Mouse (Mus musculus): ENCODE measurements at regions not wholly inside any gene's neighbourhood (a gene's known extent, or its start where the extent isn't known, plus 50 kb on each side); places are given as distances from the start of the nearest gene placed in this dataset.
A peak's percentile ranks its signal among the peaks of the same experiment; 100 is the strongest.

DNA sequence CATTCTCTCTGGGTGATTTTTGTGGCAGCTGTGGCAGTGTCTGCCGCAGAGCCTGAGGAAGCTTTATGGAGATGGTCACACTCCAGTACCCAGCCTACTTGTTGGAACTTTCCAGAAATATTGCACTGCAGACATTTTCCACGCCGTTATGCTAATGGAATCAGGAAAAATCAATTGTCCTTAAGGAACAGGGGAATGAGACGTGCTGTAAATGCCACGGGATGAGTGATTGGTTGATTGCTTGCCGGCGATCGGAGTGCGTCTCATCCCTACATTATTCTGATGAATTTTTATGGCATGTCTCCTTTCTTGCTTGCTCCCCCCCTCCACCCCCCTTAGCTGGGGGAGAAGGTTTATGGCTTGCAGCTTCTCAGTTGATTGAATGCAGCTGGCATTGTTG lies 142.9 kb downstream of the Dmrta2 start:
- no peak overlapping the region for H3K27ac ChIP-seq (ENCODE audit: low read depth, low read length)
- no peak overlapping the region for H3K4me3 ChIP-seq (ENCODE audit: low read depth, low read length)
- WGBS = 34% methylated on average over 9 of the region's 9 CpGs
- no peaks in the 10 kb centered on the region for H3K4me1 ChIP-seq (replicated peaks; ENCODE audit: control insufficient read depth, insufficient read depth, low read length)
- no peaks in the 10 kb centered on the region for H3K36me3 ChIP-seq (ENCODE audit: control insufficient read depth, insufficient read depth)
- ATAC-seq = no peak
- no peak overlapping the region for H3K4me2 ChIP-seq (replicated peaks; ENCODE audit: low read depth)
- no peaks in the 10 kb centered on the region for H3K27me3 ChIP-seq (replicated peaks; ENCODE audit: control insufficient read depth, insufficient read depth, low read length)
- TF ChIP-seq CTCF (IDR thresholded peaks at IDR 0.05; ENCODE audit: low read depth) = no peak
- no peak overlapping the region for H3K9ac ChIP-seq (ENCODE audit: low read depth, low read length)
- H3K9me3 ChIP-seq (ENCODE audit: control insufficient read depth) = no peaks in the 10 kb centered on the region

- Histone ChIP-seq H3K27me3 (replicated peaks; ENCODE audit: control insufficient read depth, insufficient read depth, low read length) (no peaks in the 10 kb centered on the region), H3K4me3 (ENCODE audit: low read depth, low read length) (no peak overlapping the region), H3K4me1 (replicated peaks; ENCODE audit: control insufficient read depth, insufficient read depth, low read length) (no peaks in the 10 kb centered on the region), H3K9ac (ENCODE audit: low read depth, low read length) (no peak overlapping the region), H3K4me2 (replicated peaks; ENCODE audit: low read depth) (no peak overlapping the region), H3K27ac (ENCODE audit: low read depth, low read length) (no peak overlapping the region), H3K9me3 (ENCODE audit: control insufficient read depth) (no peaks in the 10 kb centered on the region), H3K36me3 (ENCODE audit: control insufficient read depth, insufficient read depth) (no peaks in the 10 kb centered on the region)
- no peak for ATAC-seq
- no peak for TF ChIP-seq CTCF (IDR thresholded peaks at IDR 0.05; ENCODE audit: low read depth)
- 40% methylated on average over 5 of the region's 5 CpGs for WGBS
Observed at GRCm38 (mm10) chr4:110121447-110121846, 143.6 kb downstream of the Dmrta2 start.

DNA sequence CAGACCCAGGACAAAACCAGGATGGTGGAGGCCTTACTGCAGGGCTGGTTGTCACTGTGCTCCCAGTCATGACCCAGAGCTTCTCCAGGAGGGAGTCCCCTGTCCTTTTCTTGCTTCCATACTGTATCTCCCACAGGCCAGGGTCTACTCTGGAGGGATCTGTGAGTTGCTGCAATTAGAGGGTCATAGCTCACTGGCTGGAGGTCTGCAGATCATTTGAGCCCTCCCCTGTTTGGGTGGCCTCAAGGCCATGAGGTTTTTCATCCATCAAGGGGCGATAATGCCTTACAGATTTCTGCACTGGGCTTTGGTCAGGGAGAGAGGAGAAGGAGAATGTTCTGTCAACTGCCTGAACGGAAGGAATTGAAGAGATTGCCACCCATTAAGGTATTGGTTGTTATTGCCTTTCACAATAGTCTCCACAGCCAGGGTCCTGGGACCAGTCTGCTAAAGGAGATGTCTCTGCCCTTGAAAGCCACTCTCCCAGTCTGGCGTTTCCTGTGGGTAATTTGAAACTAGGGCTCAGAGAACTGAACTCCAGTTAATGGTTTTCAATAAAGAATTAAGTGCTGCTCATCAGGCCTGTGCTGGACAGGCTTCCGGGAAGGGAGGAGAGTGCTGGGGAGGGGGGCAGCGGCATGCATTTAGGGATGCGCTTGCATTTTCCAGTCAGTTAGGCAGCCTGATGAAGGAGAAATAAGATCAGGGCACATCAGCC lies 147.4 kb downstream of the Dmrta2 start:
- no peaks in the 10 kb centered on the region for H3K4me1 ChIP-seq (replicated peaks; ENCODE audit: control insufficient read depth, insufficient read depth, low read length)
- ATAC-seq = no peak
- H3K36me3 ChIP-seq (ENCODE audit: control insufficient read depth, insufficient read depth) = no peaks in the 10 kb centered on the region
- no peak overlapping the region for H3K9ac ChIP-seq (ENCODE audit: low read depth, low read length)
- no peak for TF ChIP-seq CTCF (IDR thresholded peaks at IDR 0.05; ENCODE audit: low read depth)
- no peak overlapping the region for H3K4me3 ChIP-seq (ENCODE audit: low read depth, low read length)
- no peak overlapping the region for H3K4me2 ChIP-seq (replicated peaks; ENCODE audit: low read depth)
- WGBS = 41% methylated on average over 6 of the region's 6 CpGs
- H3K27me3 ChIP-seq (replicated peaks; ENCODE audit: control insufficient read depth, insufficient read depth, low read length) = no peaks in the 10 kb centered on the region
- no peaks in the 10 kb centered on the region for H3K9me3 ChIP-seq (ENCODE audit: control insufficient read depth)
- no peak overlapping the region for H3K27ac ChIP-seq (ENCODE audit: low read depth, low read length)

GRCm38 (mm10) chr4:110127941-110128520 lies 150.2 kb downstream of the Dmrta2 start:
- no peaks in the 10 kb centered on the region for H3K4me1 ChIP-seq (replicated peaks; ENCODE audit: control insufficient read depth, insufficient read depth, low read length)
- no peak overlapping the region for H3K4me2 ChIP-seq (replicated peaks; ENCODE audit: low read depth)
- no peaks in the 10 kb centered on the region for H3K27me3 ChIP-seq (replicated peaks; ENCODE audit: control insufficient read depth, insufficient read depth, low read length)
- TF ChIP-seq CTCF (IDR thresholded peaks at IDR 0.05; ENCODE audit: low read depth) = no peak
- no peaks in the 10 kb centered on the region for H3K9me3 ChIP-seq (ENCODE audit: control insufficient read depth)
- ATAC-seq = no peak
- WGBS = 55% methylated on average over 3 of the region's 3 CpGs
- H3K27ac ChIP-seq (ENCODE audit: low read depth, low read length) = no peak overlapping the region
- no peak overlapping the region for H3K9ac ChIP-seq (ENCODE audit: low read depth, low read length)
- no peak overlapping the region for H3K4me3 ChIP-seq (ENCODE audit: low read depth, low read length)
- no peaks in the 10 kb centered on the region for H3K36me3 ChIP-seq (ENCODE audit: control insufficient read depth, insufficient read depth)

- Histone ChIP-seq H3K4me2 (replicated peaks; ENCODE audit: low read depth) (no peak overlapping the region), H3K9ac (ENCODE audit: low read depth, low read length) (no peak overlapping the region), H3K36me3 (ENCODE audit: control insufficient read depth, insufficient read depth) (no peaks in the 10 kb centered on the region), H3K27ac (ENCODE audit: low read depth, low read length) (no peak overlapping the region), H3K27me3 (replicated peaks; ENCODE audit: control insufficient read depth, insufficient read depth, low read length) (no peaks in the 10 kb centered on the region), H3K4me3 (ENCODE audit: low read depth, low read length) (no peak overlapping the region), H3K9me3 (ENCODE audit: control insufficient read depth) (no peaks in the 10 kb centered on the region), H3K4me1 (replicated peaks; ENCODE audit: control insufficient read depth, insufficient read depth, low read length) (no peaks in the 10 kb centered on the region)
- WGBS = 8% methylated on average over 1 of the region's 1 CpGs
- ATAC-seq = no peak
- peak; percentile 81 for TF ChIP-seq CTCF (IDR thresholded peaks at IDR 0.05; ENCODE audit: low read depth)
Observed at GRCm38 (mm10) chr4:110128918-110129317, 151.1 kb downstream of the Dmrta2 start.

DNA sequence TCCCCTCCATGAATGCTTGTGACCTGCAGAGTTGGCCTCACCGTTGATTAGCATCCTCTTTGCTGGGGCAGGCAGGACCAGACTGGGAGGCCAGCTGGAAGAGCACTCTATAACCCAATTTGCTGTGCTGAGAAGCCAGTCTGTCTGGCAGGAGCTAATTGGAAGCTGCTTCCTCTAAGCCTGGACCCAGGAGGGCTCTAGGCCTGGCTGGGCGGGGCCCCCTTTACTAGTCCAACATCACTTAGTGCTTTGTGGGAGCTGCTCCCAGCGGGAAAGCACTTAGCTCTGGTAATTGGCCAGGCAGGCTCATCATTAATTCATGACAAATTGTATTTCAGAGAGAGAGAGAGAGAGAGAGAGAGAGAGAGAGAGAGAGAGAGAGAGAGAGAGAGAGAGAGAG lies 151.7 kb downstream of the Dmrta2 start:
- H3K4me1 ChIP-seq (replicated peaks; ENCODE audit: control insufficient read depth, insufficient read depth, low read length) = no peaks in the 10 kb centered on the region
- no peaks in the 10 kb centered on the region for H3K27me3 ChIP-seq (replicated peaks; ENCODE audit: control insufficient read depth, insufficient read depth, low read length)
- H3K4me2 ChIP-seq (replicated peaks; ENCODE audit: low read depth) = no peak overlapping the region
- no peak overlapping the region for H3K27ac ChIP-seq (ENCODE audit: low read depth, low read length)
- no peak for TF ChIP-seq CTCF (IDR thresholded peaks at IDR 0.05; ENCODE audit: low read depth)
- H3K4me3 ChIP-seq (ENCODE audit: low read depth, low read length) = no peak overlapping the region
- H3K36me3 ChIP-seq (ENCODE audit: control insufficient read depth, insufficient read depth) = no peaks in the 10 kb centered on the region
- WGBS = 63% methylated on average over 3 of the region's 3 CpGs
- no peak overlapping the region for H3K9ac ChIP-seq (ENCODE audit: low read depth, low read length)
- H3K9me3 ChIP-seq (ENCODE audit: control insufficient read depth) = no peaks in the 10 kb centered on the region
- no peak for ATAC-seq

Measured in intestine, postnatal 0 days (tissue).